ENCODE assay signal across 20 mouse cellular contexts in genomic region chr8:119466794-119467193, GRCm38 (mm10). TPM values are rescaled to one million over a fixed set of nuclear protein-coding genes. Genes with fewer than 3 reads are reported as not detected.
A peak's percentile ranks its signal among the peaks of the same experiment; 100 is the strongest.
DNase-seq lines count a peak whose midpoint lies in the region; ATAC-seq and TF ChIP-seq lines count a peak whose summit lies in the region.
"Had no signal": no experiment of that assay in that cellular context is flagged by ENCODE, and none has a peak within 500 bp of the region (broad histone marks: within the 10 kb centered on the region; RNA-seq: fewer than 3 reads in every experiment).

No protein-coding gene starts in this region.

- H3K4me3 ChIP-seq in layer of hippocampus, adult 2 months: no peak overlapping the region
- no peak overlapping the region for H3K4me3 ChIP-seq in embryonic facial prominence, embryonic 14.5 days (ENCODE audit: low read depth, low read length)
- H3K4me3 ChIP-seq in midbrain, embryonic 12.5 days: no peak overlapping the region
- no peak overlapping the region for H3K4me3 ChIP-seq in heart, adult 2 months
- H3K4me3 ChIP-seq: neural tube, embryonic 12.5 days had no signal

- no peak for TF ChIP-seq POLR2A in heart, adult 2 months (IDR thresholded peaks at IDR 0.05; ENCODE audit: insufficient read depth, low read depth, low read length)

- no peak overlapping the region for H3K9ac ChIP-seq in embryonic facial prominence, embryonic 14.5 days (ENCODE audit: low read depth, low read length)
- H3K9ac ChIP-seq in midbrain, embryonic 12.5 days (replicated peaks): no peak overlapping the region
- H3K9ac ChIP-seq in heart, adult 2 months (ENCODE audit: low read depth, low read length): no peak overlapping the region
- H3K9ac ChIP-seq: liver, embryonic 14.5 days; neural tube, embryonic 12.5 days had no signal

- peak; percentile 52 to 55 for DNase-seq in cerebellum, postnatal 10 days
- DNase-seq in cerebellum, adult 11-12 months: no peak
- DNase-seq in layer of hippocampus, adult 2 months (ENCODE audit: low spot score in 2 of 2): no peak
- no peak for DNase-seq in layer of hippocampus, postnatal 10 days (ENCODE audit: low spot score in 2 of 2)
- no peak for DNase-seq in embryonic facial prominence, embryonic 14.5 days (ENCODE audit: low spot score)
- no peak for DNase-seq in heart, adult 2 months
- no peak for DNase-seq in adrenal gland, postnatal 10 days
- DNase-seq: cerebellum, postnatal 36 days; heart, postnatal 14 days; kidney, adult 18-20 months; lung, postnatal 10 days had no signal

- intact Hi-C loops in heart, adult 2 months (cut with DNase I): no loop called here

- peak overlapping the region; percentile 86 for H3K27ac ChIP-seq in layer of hippocampus, adult 2 months
- H3K27ac ChIP-seq in embryonic facial prominence, embryonic 14.5 days (replicated peaks; ENCODE audit: low read depth, low read length): no peak overlapping the region
- H3K27ac ChIP-seq in midbrain, embryonic 12.5 days (replicated peaks): peak overlapping the region; percentile 36; the same call in 1 of the 2 replicates
- no peak overlapping the region for H3K27ac ChIP-seq in heart, adult 2 months
- H3K27ac ChIP-seq: liver, embryonic 14.5 days; neural tube, embryonic 12.5 days; stomach, postnatal 0 days had no signal

- WGBS in embryonic facial prominence, embryonic 14.5 days: 77% methylated on average over 10 of the region's 10 CpGs
- 72% methylated on average over 10 of the region's 10 CpGs for WGBS in midbrain, embryonic 12.5 days
- 72% methylated on average over 10 of the region's 10 CpGs for WGBS in heart, adult 2 months

- no peak for ATAC-seq in embryonic facial prominence, embryonic 14.5 days (ENCODE audit: low read depth)
- no peak for ATAC-seq in midbrain, embryonic 12.5 days (ENCODE audit: low FRiP score, low read depth)

- TF ChIP-seq CTCF in layer of hippocampus, adult 2 months (conservative IDR thresholded peaks at IDR 0.05): no peak
- no peak for TF ChIP-seq CTCF in heart, adult 2 months (IDR thresholded peaks at IDR 0.05)

- no peaks in the 10 kb centered on the region for H3K9me3 ChIP-seq in embryonic facial prominence, embryonic 14.5 days (ENCODE audit: control insufficient read depth, low read length)
- H3K9me3 ChIP-seq in midbrain, embryonic 12.5 days: no peaks in the 10 kb centered on the region
- H3K9me3 ChIP-seq: neural tube, embryonic 12.5 days had no signal

- no peaks in the 10 kb centered on the region for H3K79me2 ChIP-seq in heart, adult 2 months (replicated peaks; ENCODE audit: control insufficient read depth, insufficient read depth, low read length)

- TF ChIP-seq EP300 in heart, adult 2 months (IDR thresholded peaks at IDR 0.05; ENCODE audit: insufficient read depth, low read depth, low read length): no peak

- H3K27me3 ChIP-seq in embryonic facial prominence, embryonic 14.5 days (replicated peaks; ENCODE audit: control insufficient read depth, insufficient read depth, low read length): peaks cover 21% of the 10 kb centered on the region
- H3K27me3 ChIP-seq in midbrain, embryonic 12.5 days: peaks cover 34% of the 10 kb centered on the region
- H3K27me3 ChIP-seq in heart, adult 2 months (ENCODE audit: control insufficient read depth, insufficient read depth, low read length): no peaks in the 10 kb centered on the region; the same call in 1 of the 2 replicates

- peak overlapping the region; percentile 40; the same call in 1 of the 2 replicates for H3K4me2 ChIP-seq in embryonic facial prominence, embryonic 14.5 days (ENCODE audit: low read depth, low read length)
- no peak overlapping the region for H3K4me2 ChIP-seq in midbrain, embryonic 12.5 days (replicated peaks)

- H3K36me3 ChIP-seq in embryonic facial prominence, embryonic 14.5 days (ENCODE audit: control insufficient read depth, insufficient read depth, low read length): no peaks in the 10 kb centered on the region
- H3K36me3 ChIP-seq in midbrain, embryonic 12.5 days: no peaks in the 10 kb centered on the region
- H3K36me3 ChIP-seq in heart, adult 2 months (ENCODE audit: control insufficient read depth, insufficient read depth, low read length): no peaks in the 10 kb centered on the region
- H3K36me3 ChIP-seq: neural tube, embryonic 12.5 days had no signal

- peaks cover 4% of the 10 kb centered on the region; the same call in 1 of the 2 replicates for H3K4me1 ChIP-seq in embryonic facial prominence, embryonic 14.5 days (ENCODE audit: control insufficient read depth, insufficient read depth, low read length)
- H3K4me1 ChIP-seq in midbrain, embryonic 12.5 days: peaks cover 35% of the 10 kb centered on the region
- H3K4me1 ChIP-seq in heart, adult 2 months (ENCODE audit: control insufficient read depth, insufficient read depth, low read length): no peaks in the 10 kb centered on the region

RNA-seq across cellular contexts. Expression of gene Necab2, which starts 20.3 kb away (rescaled TPM):
- total RNA-seq in layer of hippocampus, adult 2 months (2021): 100 to 1,000 TPM in 1 of 2 experiments, 10 to 100 TPM in 1; 99.0 to 104 TPM
- total RNA-seq in layer of hippocampus, postnatal 10 days (2021): 100 to 1,000 TPM; 112 to 114 TPM
- 3.2 and 3.7 TPM in 2 replicates for polyA plus RNA-seq in embryonic facial prominence, embryonic 14.5 days (2014; fragmentation: Nextera tagmentation; extraction: Ambion mirVana)
- polyA plus RNA-seq in midbrain, embryonic 12.5 days (2016; fragmentation: Nextera tagmentation; extraction: Ambion mirVana): 26.0 and 35.0 TPM in 2 replicates
- total RNA-seq in heart, adult 2 months (2021): not detected
- polyA plus RNA-seq in heart, adult 2 months (2012; rRNA removed): not detected in 2 replicates
- total RNA-seq in adrenal gland, postnatal 10 days (2021): 10 to 100 TPM in 1 of 2 experiments, 1 to 10 TPM in 1; 9.4 to 11.9 TPM
- total RNA-seq: heart, adult 8-10 months; heart, postnatal 14 days; megakaryocyte-erythroid progenitor cell, adult 5-6 weeks had no signal

RNA-seq across cellular contexts. Expression of gene Osgin1, which starts 32.9 kb away (rescaled TPM):
- 1 to 10 TPM in 1 of 2 experiments, under 1 TPM in 1; 0.18 to 1.3 TPM for total RNA-seq in layer of hippocampus, adult 2 months (2021)
- total RNA-seq in layer of hippocampus, postnatal 10 days (2021): under 1 TPM; 0.25 to 0.33 TPM
- polyA plus RNA-seq in embryonic facial prominence, embryonic 14.5 days (2014; fragmentation: Nextera tagmentation; extraction: Ambion mirVana): 1.7 and 2.1 TPM in 2 replicates
- 0.14 and 0.22 TPM in 2 replicates for polyA plus RNA-seq in midbrain, embryonic 12.5 days (2016; fragmentation: Nextera tagmentation; extraction: Ambion mirVana)
- 1 to 10 TPM; 3.9 to 5.5 TPM for total RNA-seq in heart, adult 2 months (2021)
- polyA plus RNA-seq in heart, adult 2 months (2012; rRNA removed): 7.2 and 7.8 TPM in 2 replicates
- 10 to 100 TPM; 72.1 to 81.4 TPM for total RNA-seq in adrenal gland, postnatal 10 days (2021)
- total RNA-seq: megakaryocyte-erythroid progenitor cell, adult 5-6 weeks had no signal

RNA-seq across cellular contexts. Expression of gene Slc38a8, which starts 34.7 kb away (rescaled TPM):
- under 1 TPM in 1 of 2 experiments, not detected in 1; 0.41 TPM for total RNA-seq in layer of hippocampus, adult 2 months (2021)
- under 1 TPM; 0.21 to 0.22 TPM for total RNA-seq in layer of hippocampus, postnatal 10 days (2021)
- 0.17 TPM in 1 of 2 replicates, not detected in the other for polyA plus RNA-seq in embryonic facial prominence, embryonic 14.5 days (2014; fragmentation: Nextera tagmentation; extraction: Ambion mirVana)
- 0.15 and 0.21 TPM in 2 replicates for polyA plus RNA-seq in midbrain, embryonic 12.5 days (2016; fragmentation: Nextera tagmentation; extraction: Ambion mirVana)
- not detected for total RNA-seq in heart, adult 2 months (2021)
- polyA plus RNA-seq in heart, adult 2 months (2012; rRNA removed): 0.12 TPM in 1 of 2 replicates, not detected in the other
- not detected for total RNA-seq in adrenal gland, postnatal 10 days (2021)
- total RNA-seq: gastrocnemius, adult 8-10 months; heart, adult 8-10 months; heart, postnatal 14 days; layer of hippocampus, postnatal 36 days; megakaryocyte-erythroid progenitor cell, adult 5-6 weeks had no signal
- polyA plus RNA-seq: limb, embryonic 11.5 days; neural tube, embryonic 12.5 days; stomach, postnatal 0 days had no signal

Comparison
In these comparisons a context has a peak if more than half of its experiments do, and no peak if none do; other contexts are left out.
1. DNase-seq: peak in cerebellum, postnatal 10 days (2 of 2); none in cerebellum, adult 11-12 months (single experiment), layer of hippocampus, adult 2 months (0 of 2), layer of hippocampus, postnatal 10 days (0 of 2), embryonic facial prominence, embryonic 14.5 days (single experiment), heart, adult 2 months (0 of 2) and adrenal gland, postnatal 10 days (single experiment).
2. H3K27ac ChIP-seq: peak in layer of hippocampus, adult 2 months (single experiment) and midbrain, embryonic 12.5 days (single experiment); none in embryonic facial prominence, embryonic 14.5 days (single experiment) and heart, adult 2 months (single experiment).
3. RNA of gene Necab2, which starts 20.3 kb away (total RNA-seq): 112 to 114 TPM in layer of hippocampus, postnatal 10 days, 99.0 to 104 TPM in layer of hippocampus, adult 2 months and 9.4 to 11.9 TPM in adrenal gland, postnatal 10 days; not detected in heart, adult 2 months; every median in the first group is over 10 times any median in the second.
4. RNA of gene Osgin1, which starts 32.9 kb away (total RNA-seq): 72.1 to 81.4 TPM in adrenal gland, postnatal 10 days; 3.9 to 5.5 TPM in heart, adult 2 months, 0.18 to 1.3 TPM in layer of hippocampus, adult 2 months and 0.25 to 0.33 TPM in layer of hippocampus, postnatal 10 days; every median in the first group is over 10 times any median in the second.